Mouse (Mus musculus) heart, embryonic 12.5 days (tissue): Measurements from ENCODE around the gene Commd7. TPM values are rescaled to one million over a fixed set of nuclear protein-coding genes. Genes with fewer than 3 reads are reported as not detected.

Experiments used
- ATAC-seq: fragments of 200-750 bp; cut with Nextera tagmentation; 2 replicates; pipeline ENCODE4 v1.8.0; 2017; ENCODE audit warnings: moderate TSS enrichment, moderate library complexity; ENCODE audit not compliant: insufficient number of reproducible peaks, low FRiP score
- H3K27ac ChIP-seq: fragments of 300-500 bp; sonication (generic); 2 replicates; pipeline ENCODE4 v1.5.1; 2016; ENCODE audit warnings: mild to moderate bottlenecking, moderate library complexity; ENCODE audit not compliant: poor library complexity, severe bottlenecking
- H3K27me3 ChIP-seq: fragments of 300-500 bp; sonication (generic); replicated peaks from 2 replicates; pipeline ENCODE4 v1.6.1; 2016; ENCODE audit warnings: mild to moderate bottlenecking, moderate library complexity
- H3K36me3 ChIP-seq: fragments of 300-500 bp; sonication (generic); 2 replicates; pipeline ENCODE4 v1.6.1; 2016; ENCODE audit warnings: mild to moderate bottlenecking, moderate library complexity
- H3K4me1 ChIP-seq: fragments of 300-500 bp; sonication (generic); replicated peaks from 2 replicates; pipeline ENCODE4 v1.6.1; 2016; ENCODE audit warnings: mild to moderate bottlenecking
- H3K4me2 ChIP-seq: fragments of 300-500 bp; sonication (generic); 2 replicates; pipeline ENCODE4 v1.6.1; 2016; ENCODE audit warnings: mild to moderate bottlenecking, moderate library complexity
- H3K4me3 ChIP-seq: fragments of 300-500 bp; sonication (generic); 2 replicates; pipeline ENCODE4 v1.5.1; 2016; ENCODE audit warnings: mild to moderate bottlenecking
- H3K9ac ChIP-seq: fragments of 300-500 bp; sonication (generic); 2 replicates; pipeline ENCODE4 v1.6.1; 2016; ENCODE audit warnings: mild to moderate bottlenecking, moderate library complexity
- H3K9me3 ChIP-seq: fragments of 300-500 bp; sonication (generic); replicated peaks from 2 replicates; pipeline ENCODE4 v1.6.1; 2016; ENCODE audit warnings: mild to moderate bottlenecking, moderate library complexity
- WGBS: fragments of 180-500 bp; shearing (Covaris S2); methylation state at CpG from one replicate; pipeline ENCODE4 v1.1.7; 2016; 5-methylcytosine and 5-hydroxymethylcytosine counted together
- polyA plus RNA-seq: library from polyadenylated mRNA; unstranded; fragments of >200 nt; fragmentation: Nextera tagmentation; extraction: Ambion mirVana; gene quantifications from 2 replicates; pipeline ENCODE4 v1.2.1, GENCODE M21; 2016

The Commd7 gene
- polyA plus RNA-seq, 1 experiment from 2014 or later: 55.7 TPM

GRCm38 (mm10) chr2:153568541-153568940 is 64.0 kb downstream of the Commd7 start:
- peak; percentile 46; the same call in 1 of the 2 replicates for ATAC-seq
- whole genome bisulfite sequencing: 78% methylated on average over 6 of the region's 6 CpGs
- Histone ChIP-seq H3K4me3 (no peak overlapping the region), H3K27ac (peak overlapping the region; percentile 28; the same call in 1 of the 2 replicates), H3K9ac (no peak overlapping the region), H3K9me3 (peaks cover 4% of the 10 kb centered on the region; the same call in 1 of the 2 replicates), H3K4me2 (no peak overlapping the region), H3K36me3 (no peaks in the 10 kb centered on the region), H3K4me1 (peaks cover 7% of the 10 kb centered on the region), H3K27me3 (no peaks in the 10 kb centered on the region)

DNA sequence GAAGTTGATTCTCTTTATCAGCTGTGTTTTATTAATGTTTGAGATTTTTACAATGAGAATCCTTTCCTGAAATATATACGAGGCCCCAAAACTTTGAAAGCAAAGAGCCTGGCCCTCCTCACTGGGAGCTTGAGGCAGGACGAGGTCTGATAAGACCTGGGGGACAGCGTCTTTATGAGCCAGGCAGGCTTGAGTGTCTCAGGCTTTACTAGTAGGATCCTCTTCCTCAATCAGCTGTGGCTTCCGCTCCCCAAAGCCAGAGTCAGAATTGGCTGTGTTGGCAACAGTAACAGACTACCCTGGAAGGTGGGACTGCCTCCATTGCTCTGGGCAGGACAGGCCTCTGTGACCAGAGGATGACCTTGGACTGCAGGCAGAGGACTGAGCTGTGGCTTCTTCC is 64.6 kb downstream of the Commd7 start:
- peak overlapping the region; percentile 28 for H3K27ac ChIP-seq

More for the DNA sequence above, 64.6 kb downstream of the Commd7 start:
- Histone ChIP-seq H3K4me3 (no peak overlapping the region), H3K9ac (no peak overlapping the region), H3K9me3 (peaks cover 4% of the 10 kb centered on the region; the same call in 1 of the 2 replicates), H3K4me1 (peaks cover 7% of the 10 kb centered on the region), H3K36me3 (no peaks in the 10 kb centered on the region), H3K4me2 (no peak overlapping the region), H3K27me3 (no peaks in the 10 kb centered on the region)
- ATAC-seq: no peak; the same call in 1 of the 2 replicates
- 36% methylated on average over 4 of the region's 4 CpGs for WGBS

Other genes with a start within 250 kb of the Commd7 start
- not detected in 2 replicates for gene 4930404H24Rik, start 140.0 kb downstream of the Commd7 start, polyA plus RNA-seq
- 14.9 and 15.2 TPM in 2 replicates for gene Nol4l, start 102.8 kb downstream of the Commd7 start, polyA plus RNA-seq
- gene Dnmt3b, start 16.7 kb upstream of the Commd7 start, polyA plus RNA-seq: 5.9 and 6.9 TPM in 2 replicates
- 0.12 TPM in 1 of 2 replicates, not detected in the other for gene Dnmt3c, start 63.9 kb upstream of the Commd7 start, polyA plus RNA-seq
- gene Mapre1, start 108.5 kb upstream of the Commd7 start, polyA plus RNA-seq: 315 and 319 TPM in 2 replicates
- gene Efcab8, start 147.2 kb upstream of the Commd7 start, polyA plus RNA-seq: 0.09 TPM in 1 of 2 replicates, not detected in the other
- gene Sun5, start 238.3 kb upstream of the Commd7 start, polyA plus RNA-seq: not detected in 2 replicates
- not detected in 2 replicates for gene Bpifb2, start 242.3 kb upstream of the Commd7 start, polyA plus RNA-seq